Mouse (Mus musculus): ENCODE measurements around the gene Tap2. TPM values are rescaled to one million over a fixed set of nuclear protein-coding genes. Genes with fewer than 3 reads are reported as not detected.

Tap2 gene
- total RNA-seq, 2 experiments from 2014 or later, result 7.8 to 9.3 TPM

- no peak for DNase-seq (ENCODE audit: low spot score in 2 of 2)
- Histone ChIP-seq H3K4me3 (no peak overlapping the region), H3K27ac (no peak overlapping the region)
- no peak for TF ChIP-seq CTCF (conservative IDR thresholded peaks at IDR 0.05)
Measured at GRCm38 (mm10) chr17:34183564-34184219, 19.6 kb upstream of the Tap2 start.

- no peak overlapping the region for H3K27ac ChIP-seq
- no peak for DNase-seq (ENCODE audit: low spot score in 2 of 2)
- H3K4me3 ChIP-seq, result no peak overlapping the region
- no peak for TF ChIP-seq CTCF (conservative IDR thresholded peaks at IDR 0.05)
Measured at GRCm38 (mm10) chr17:34185526-34185925, 17.8 kb upstream of the Tap2 start.

GRCm38 (mm10) chr17:34186885-34187260 is 16.5 kb upstream of the Tap2 start:
- peak overlapping the region; percentile 73 for H3K27ac ChIP-seq
- no peak for TF ChIP-seq CTCF (conservative IDR thresholded peaks at IDR 0.05)
- peak overlapping the region; percentile 67 for H3K4me3 ChIP-seq
- DNase-seq (ENCODE audit: low spot score in 2 of 2), result no peak

DNA sequence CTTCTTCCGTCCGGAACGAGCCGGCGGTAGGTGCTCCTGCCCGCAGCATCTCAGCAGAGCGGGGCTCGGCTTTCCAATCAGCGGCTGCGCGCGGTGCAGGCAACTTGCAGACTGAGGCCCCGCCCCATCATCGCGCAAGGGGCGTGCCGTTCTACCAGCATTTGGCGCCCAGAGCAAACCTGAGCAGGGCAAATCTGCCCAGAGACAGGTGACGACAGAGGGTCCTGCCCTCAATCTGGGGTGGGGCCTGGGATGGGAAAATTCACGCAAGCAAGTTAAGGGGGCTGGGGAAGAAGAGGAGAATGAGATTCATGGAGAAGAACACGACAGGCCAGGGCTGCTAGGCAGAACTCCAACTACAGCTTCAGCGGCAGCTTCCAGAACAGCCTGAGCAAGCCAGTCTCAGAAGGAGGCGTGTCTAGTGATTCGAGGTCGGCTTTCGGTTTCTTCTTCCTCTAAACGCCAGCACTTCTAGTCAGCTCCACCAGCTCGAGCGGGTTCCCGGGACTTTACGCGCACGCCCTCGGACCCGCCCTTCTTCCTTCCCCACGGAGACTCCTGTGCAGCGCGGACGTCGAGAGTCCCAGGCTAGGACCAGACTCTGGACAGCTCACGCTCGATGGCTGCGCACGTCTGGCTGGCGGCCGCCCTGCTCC is 15.9 kb upstream of the Tap2 start, which contains the start of the genes Tap1 and Psmb9:
Tap1 (plus strand) TSS at position 293 of the 656 bp plus-strand sequence.
Psmb9 (minus strand) TSS at position 504 of the 656 bp plus-strand sequence.
- peak within 1 kb of the TSS; percentile 67 for H3K4me3 ChIP-seq
- DNase-seq (ENCODE audit: low spot score in 2 of 2), result peak; percentile 95 to 96
- no peak for TF ChIP-seq CTCF (conservative IDR thresholded peaks at IDR 0.05)
- peak within 1 kb of the TSS; percentile 73 for H3K27ac ChIP-seq

DNA sequence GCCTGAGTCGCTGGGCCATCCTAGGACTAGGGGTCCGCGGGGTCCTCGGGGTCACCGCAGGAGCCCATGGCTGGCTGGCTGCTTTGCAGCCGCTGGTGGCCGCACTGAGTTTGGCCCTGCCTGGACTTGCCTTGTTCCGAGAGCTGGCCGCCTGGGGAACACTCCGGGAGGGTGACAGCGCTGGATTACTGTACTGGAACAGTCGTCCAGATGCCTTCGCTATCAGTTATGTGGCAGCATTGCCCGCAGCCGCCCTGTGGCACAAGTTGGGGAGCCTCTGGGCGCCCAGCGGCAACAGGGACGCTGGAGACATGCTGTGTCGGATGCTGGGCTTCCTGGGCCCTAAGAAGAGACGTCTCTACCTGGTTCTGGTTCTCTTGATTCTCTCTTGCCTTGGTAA is 15.3 kb upstream of the Tap2 start:
- H3K4me3 ChIP-seq, result peak overlapping the region; percentile 67
- H3K27ac ChIP-seq, result peak overlapping the region; percentile 73
- DNase-seq (ENCODE audit: low spot score in 2 of 2), result no peak
- no peak for TF ChIP-seq CTCF (conservative IDR thresholded peaks at IDR 0.05)

DNA sequence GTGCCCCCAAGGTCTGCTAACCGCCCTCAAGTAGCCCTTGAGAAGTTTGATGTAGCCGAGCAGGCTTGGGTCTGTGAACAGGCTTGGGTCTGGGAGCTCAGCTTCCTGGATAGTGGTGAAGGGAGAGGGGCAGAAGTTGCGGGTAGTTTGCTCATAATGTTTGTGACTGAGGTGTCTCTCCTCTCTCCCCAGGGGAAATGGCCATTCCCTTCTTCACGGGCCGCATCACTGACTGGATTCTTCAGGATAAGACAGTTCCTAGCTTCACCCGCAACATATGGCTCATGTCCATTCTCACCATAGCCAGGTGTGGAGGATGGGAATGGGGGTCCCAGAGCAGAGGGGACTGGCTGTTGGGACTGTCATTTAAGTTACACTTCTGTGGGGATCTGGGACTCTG is 14.3 kb upstream of the Tap2 start:
- TF ChIP-seq CTCF (conservative IDR thresholded peaks at IDR 0.05), result no peak
- no peak for DNase-seq (ENCODE audit: low spot score in 2 of 2)
- H3K27ac ChIP-seq, result no peak overlapping the region
- no peak overlapping the region for H3K4me3 ChIP-seq

DNA sequence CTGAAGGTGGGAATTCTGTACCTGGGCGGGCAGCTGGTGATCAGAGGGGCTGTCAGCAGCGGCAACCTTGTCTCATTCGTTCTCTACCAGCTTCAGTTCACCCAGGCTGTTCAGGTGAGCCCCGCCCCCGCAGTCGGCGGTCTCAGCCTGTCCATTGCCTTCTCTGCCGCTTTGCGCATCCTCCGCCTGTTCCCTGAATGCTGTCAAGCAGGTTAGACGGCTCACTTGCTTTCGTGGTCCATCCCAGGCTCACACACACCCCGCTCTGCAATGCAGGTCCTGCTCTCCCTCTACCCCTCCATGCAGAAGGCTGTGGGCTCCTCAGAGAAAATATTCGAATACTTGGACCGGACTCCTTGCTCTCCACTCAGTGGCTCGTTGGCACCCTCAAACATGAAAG is 10.5 kb upstream of the Tap2 start:
- Histone ChIP-seq H3K27ac (no peak overlapping the region), H3K4me3 (no peak overlapping the region)
- TF ChIP-seq CTCF (conservative IDR thresholded peaks at IDR 0.05), result no peak
- no peak for DNase-seq (ENCODE audit: low spot score in 2 of 2)

DNA sequence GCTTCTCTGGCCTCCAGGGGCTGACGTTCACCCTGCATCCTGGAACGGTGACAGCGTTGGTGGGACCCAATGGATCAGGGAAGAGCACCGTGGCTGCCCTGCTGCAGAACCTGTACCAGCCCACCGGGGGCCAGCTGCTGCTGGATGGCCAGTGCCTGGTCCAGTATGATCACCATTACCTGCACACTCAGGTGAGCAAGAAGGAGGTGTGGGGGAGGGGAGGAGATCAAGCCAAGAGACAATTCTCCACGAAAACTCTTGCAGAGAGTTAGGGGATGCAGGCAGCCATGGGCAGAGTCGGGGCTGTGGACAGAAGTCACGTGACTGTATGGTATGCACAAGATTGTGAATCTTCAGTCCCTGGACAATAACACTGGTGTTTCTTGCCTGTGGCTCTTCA is 9.9 kb upstream of the Tap2 start:
- DNase-seq (ENCODE audit: low spot score in 2 of 2), result no peak
- H3K27ac ChIP-seq, result no peak overlapping the region
- H3K4me3 ChIP-seq, result no peak overlapping the region
- no peak for TF ChIP-seq CTCF (conservative IDR thresholded peaks at IDR 0.05)

DNA sequence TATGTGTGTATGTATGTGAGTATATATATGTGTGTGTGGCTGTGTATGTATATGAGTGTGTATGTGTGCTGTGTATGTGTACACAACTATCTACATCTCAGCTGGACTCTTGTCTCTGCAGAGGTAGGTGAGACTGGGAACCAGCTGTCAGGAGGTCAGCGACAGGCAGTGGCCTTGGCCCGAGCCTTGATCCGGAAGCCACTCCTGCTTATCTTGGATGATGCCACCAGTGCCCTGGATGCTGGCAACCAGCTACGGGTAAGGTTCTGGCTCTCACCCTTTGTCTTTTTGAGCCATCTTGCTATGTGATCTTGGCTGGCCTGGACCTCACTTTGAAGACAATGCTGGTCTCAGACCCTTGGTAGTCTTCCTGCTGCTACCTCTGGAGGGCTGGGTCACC is 8.6 kb upstream of the Tap2 start:
- Histone ChIP-seq H3K27ac (no peak overlapping the region), H3K4me3 (no peak overlapping the region)
- no peak for TF ChIP-seq CTCF (conservative IDR thresholded peaks at IDR 0.05)
- no peak for DNase-seq (ENCODE audit: low spot score in 2 of 2)

DNA sequence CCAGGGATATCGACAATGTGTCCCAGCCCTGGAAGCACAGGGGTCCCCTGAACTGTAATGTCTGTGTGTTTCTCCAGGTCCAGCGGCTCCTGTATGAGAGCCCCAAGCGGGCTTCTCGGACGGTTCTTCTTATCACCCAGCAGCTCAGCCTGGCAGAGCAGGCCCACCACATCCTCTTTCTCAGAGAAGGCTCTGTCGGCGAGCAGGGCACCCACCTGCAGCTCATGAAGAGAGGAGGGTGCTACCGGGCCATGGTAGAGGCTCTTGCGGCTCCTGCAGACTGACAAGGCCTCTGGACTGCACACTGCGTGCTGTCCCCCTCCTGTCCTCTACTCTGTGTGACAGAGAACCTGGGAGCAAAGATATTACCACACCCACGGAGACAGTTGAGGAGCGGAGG is 6.8 kb upstream of the Tap2 start:
- Histone ChIP-seq H3K4me3 (no peak overlapping the region), H3K27ac (no peak overlapping the region)
- no peak for DNase-seq (ENCODE audit: low spot score in 2 of 2)
- TF ChIP-seq CTCF (conservative IDR thresholded peaks at IDR 0.05), result no peak

DNA sequence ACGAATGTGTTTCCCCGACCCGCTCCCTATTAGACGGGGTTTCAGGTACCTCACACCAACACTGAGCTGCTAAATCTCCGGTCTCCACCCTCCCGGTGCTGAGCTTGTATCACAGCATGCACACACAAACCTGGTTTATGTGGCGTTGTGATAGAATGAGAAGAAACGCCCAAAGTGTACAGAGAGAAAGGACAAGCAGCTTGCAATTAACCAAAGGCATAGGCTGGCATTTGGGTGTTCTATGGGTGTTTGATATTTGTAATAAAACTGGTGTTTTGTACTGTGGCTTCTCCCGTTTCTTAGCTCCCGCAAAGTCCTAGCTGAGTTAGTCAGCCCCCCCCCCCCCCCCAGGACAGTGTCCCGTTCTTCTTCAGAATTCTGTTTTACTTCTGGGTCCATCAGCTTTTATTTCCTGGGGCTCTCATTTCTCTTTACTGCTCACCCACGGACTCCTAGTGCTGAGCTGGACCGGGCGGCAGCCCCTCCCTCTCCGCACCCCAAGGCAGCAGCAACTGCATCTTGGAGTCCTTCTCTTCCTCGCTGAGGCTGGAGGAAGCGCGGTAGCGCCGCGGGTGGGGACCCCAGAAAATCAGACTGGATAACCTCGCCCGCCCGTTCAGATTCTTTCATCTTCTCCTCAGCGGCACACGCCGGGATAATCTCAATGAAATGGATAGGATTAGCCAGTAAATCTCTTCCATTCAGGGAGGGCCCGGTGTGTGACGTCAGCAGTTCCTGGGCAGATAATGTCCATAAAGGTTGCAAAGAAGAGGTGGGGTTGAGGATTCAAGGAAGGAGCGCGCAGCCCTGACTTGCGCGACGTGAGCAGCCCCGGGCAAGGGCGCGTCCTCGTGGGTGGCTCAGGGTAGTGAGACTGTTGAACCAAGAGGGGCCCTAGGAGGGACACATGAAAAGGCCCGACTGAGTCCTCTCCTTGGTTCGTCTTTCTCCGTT is 6.1 kb upstream of the Tap2 start, which contains the start of gene Psmb8:
Psmb8 (plus strand) TSS at position 781 of the 954 bp plus-strand sequence.
- H3K4me3 ChIP-seq, result peak within 1 kb of the TSS; percentile 50

DNA sequence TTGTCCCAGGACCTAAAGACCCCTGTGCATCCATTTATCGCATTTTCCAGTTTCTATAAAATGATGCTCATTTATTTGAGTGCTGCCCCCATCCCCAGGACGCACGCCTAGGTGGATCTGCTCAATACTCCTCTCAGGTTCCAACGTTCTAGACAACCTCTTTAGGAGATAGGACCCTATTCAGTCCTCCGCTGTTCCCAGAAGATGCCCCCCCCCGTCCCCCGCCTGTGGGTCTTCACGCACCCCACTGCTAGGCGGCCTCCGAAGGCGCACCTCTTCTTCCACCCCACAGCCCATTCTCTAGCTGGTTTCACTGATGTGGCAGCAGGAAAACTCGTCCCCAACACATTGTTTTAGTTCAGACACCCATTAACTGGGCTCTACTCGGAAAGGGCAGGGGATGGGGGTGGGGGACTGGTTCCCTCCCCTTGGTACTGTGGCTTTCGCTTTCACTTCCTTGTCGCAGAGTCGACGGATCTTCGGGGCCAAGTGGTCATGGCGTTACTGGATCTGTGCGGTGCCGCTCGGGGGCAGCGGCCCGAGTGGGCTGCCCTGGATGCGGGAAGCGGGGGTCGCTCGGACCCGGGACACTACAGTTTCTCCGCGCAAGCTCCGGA is 5.3 kb upstream of the Tap2 start:
- no peak for DNase-seq (ENCODE audit: low spot score in 2 of 2)
- peak overlapping the region; percentile 50 for H3K4me3 ChIP-seq
- TF ChIP-seq CTCF (conservative IDR thresholded peaks at IDR 0.05), result no peak

More for the DNA sequence above, 6.1 kb upstream of the Tap2 start, which contains the start of gene Psmb8:
- TF ChIP-seq CTCF (conservative IDR thresholded peaks at IDR 0.05), result no peak
- DNase-seq (ENCODE audit: low spot score in 2 of 2), result peak; percentile 88 to 89
- H3K27ac ChIP-seq, result 0 out of 2 replicates have a peak within 1 kb of the TSS, but pooled peaks have one; percentile 51

More for the DNA sequence above, 5.3 kb upstream of the Tap2 start:
- 0 out of 2 replicates have a peak overlapping the region, but pooled peaks have one; percentile 51 for H3K27ac ChIP-seq

All from layer of hippocampus, adult 2 months (tissue).